Mouse (Mus musculus) CD4-positive, CD25-positive, alpha-beta regulatory T cell (primary cell): ENCODE data around the gene Dhdds. TPM values are rescaled to one million over a fixed set of nuclear protein-coding genes. Genes with fewer than 3 reads are reported as not detected.

ENCODE experiments used
- polyA plus RNA-seq: library from polyadenylated mRNA; unstranded; fragments of 100-300 nt; shearing (Covaris generic); gene quantifications from one replicate; pipeline ENCODE4 v1.2.1, GENCODE M21; 2017

The Dhdds gene
- polyA plus RNA-seq: 30.3 TPM

GRCm38 (mm10) chr4:134000466-134001438, at the start of gene Dhdds:
Dhdds (minus strand) TSS chr4:134000918.

GRCm38 (mm10) chr4:134018779-134019145, 18.0 kb upstream of the Dhdds start, which contains the start of gene Lin28a:
Lin28a (minus strand) TSS chr4:134018841.

GRCm38 (mm10) chr4:133968150-133968921, 32.4 kb downstream of the Dhdds start, which contains the start of gene Hmgn2:
Hmgn2 (minus strand) TSS chr4:133968650.

Other genes with a start within 250 kb of the Dhdds start
- 56.0 TPM for gene Arid1a, start 244.1 kb downstream of the Dhdds start, polyA plus RNA-seq
- 314 TPM for gene Rps6ka1, start 113.1 kb downstream of the Dhdds start, polyA plus RNA-seq
- 409 TPM for gene Hmgn2, start 32.3 kb downstream of the Dhdds start, polyA plus RNA-seq
- gene Lin28a, start 17.9 kb upstream of the Dhdds start, polyA plus RNA-seq: not detected
- 1.1 TPM for gene Zfp683, start 52.9 kb upstream of the Dhdds start, polyA plus RNA-seq
- gene Crybg2, start 59.9 kb upstream of the Dhdds start, polyA plus RNA-seq: 16.0 TPM
- gene Cd52, start 94.2 kb upstream of the Dhdds start, polyA plus RNA-seq: 2,735 TPM
- gene Ubxn11, start 101.7 kb upstream of the Dhdds start, polyA plus RNA-seq: 64.4 TPM
- 1,392 TPM for gene Sh3bgrl3, start 127.9 kb upstream of the Dhdds start, polyA plus RNA-seq
- 38.4 TPM for gene Cep85, start 186.2 kb upstream of the Dhdds start, polyA plus RNA-seq
- not detected for gene Gm7534, start 202.1 kb upstream of the Dhdds start, polyA plus RNA-seq
- gene Catsper4, start 226.5 kb upstream of the Dhdds start, polyA plus RNA-seq: not detected
- gene Cnksr1, start 237.5 kb upstream of the Dhdds start, polyA plus RNA-seq: 0.12 TPM
- gene E130218I03Rik, start 242.7 kb upstream of the Dhdds start, polyA plus RNA-seq: 9.3 TPM
- gene Zfp593, start 244.7 kb upstream of the Dhdds start, polyA plus RNA-seq: 23.6 TPM
- not detected for gene Gm30191, start 246.0 kb upstream of the Dhdds start, polyA plus RNA-seq